Mouse (Mus musculus): ENCODE measurements at regions not wholly inside any gene's neighbourhood (a gene's known extent, or its start where the extent isn't known, plus 50 kb on each side); places are given as distances from the start of the nearest gene placed in this dataset.

GRCm38 (mm10) chr4:150800774-150801173 is 52.9 kb upstream of the Errfi1 start:
- DNase-seq: no peak
- intact Hi-C loops (cut with DNase I): no loop called here

- intact Hi-C loops (cut with DNase I): no loop called here
- peak in 1 of 2 experiments; percentile 33 for DNase-seq
Observed at GRCm38 (mm10) chr4:150799550-150800398, 53.9 kb upstream of the Errfi1 start.

GRCm38 (mm10) chr4:150798783-150799530 is 54.8 kb upstream of the Errfi1 start:
- peak in 1 of 2 experiments; percentile 65 for DNase-seq
- intact Hi-C loops (cut with DNase I): no loop called here

GRCm38 (mm10) chr4:150798281-150798680 is 55.4 kb upstream of the Errfi1 start:
- intact Hi-C loops (cut with DNase I): no loop called here
- no peak for DNase-seq

- intact Hi-C loops (cut with DNase I): no loop called here
- DNase-seq: no peak
Observed at GRCm38 (mm10) chr4:150797057-150797456, 56.7 kb upstream of the Errfi1 start.

- intact Hi-C loops (cut with DNase I): no loop called here
Observed at GRCm38 (mm10) chr4:150794878-150795277, 58.8 kb upstream of the Errfi1 start.

GRCm38 (mm10) chr4:150794257-150794794 is 59.4 kb upstream of the Errfi1 start:
- intact Hi-C loops (cut with DNase I): no loop called here
- DNase-seq: peak in 1 of 2 experiments; percentile 27

More at GRCm38 (mm10) chr4:150794878-150795277, 58.8 kb upstream of the Errfi1 start:
- DNase-seq: no peak

GRCm38 (mm10) chr4:150793146-150793545 is 60.6 kb upstream of the Errfi1 start:
- intact Hi-C loops (cut with DNase I): no loop called here
- no peak for DNase-seq

GRCm38 (mm10) chr4:150789166-150789565 is 64.6 kb upstream of the Errfi1 start:
- intact Hi-C loops (cut with DNase I): no loop called here
- no peak for DNase-seq

GRCm38 (mm10) chr4:150787113-150787512 is 66.6 kb upstream of the Errfi1 start:
- DNase-seq: no peak
- intact Hi-C loops (cut with DNase I): no loop called here

GRCm38 (mm10) chr4:150786651-150787050 is 67.1 kb upstream of the Errfi1 start:
- intact Hi-C loops (cut with DNase I): no loop called here
- DNase-seq: no peak

- DNase-seq: peak; percentile 49 to 64
Observed at GRCm38 (mm10) chr4:150784491-150785451, 68.9 kb upstream of the Errfi1 start.

GRCm38 (mm10) chr4:150781304-150781703 is 72.4 kb upstream of the Errfi1 start:
- DNase-seq: no peak
- intact Hi-C loops (cut with DNase I): no loop called here

More at GRCm38 (mm10) chr4:150784491-150785451, 68.9 kb upstream of the Errfi1 start:
- intact Hi-C loops (cut with DNase I): no loop called here

- no peak for DNase-seq
- intact Hi-C loops (cut with DNase I): no loop called here
Observed at GRCm38 (mm10) chr4:150779340-150779739, 74.4 kb upstream of the Errfi1 start.

- DNase-seq: no peak
- intact Hi-C loops (cut with DNase I): no loop called here
Observed at GRCm38 (mm10) chr4:150778683-150779082, 75.0 kb upstream of the Errfi1 start.

- intact Hi-C loops (cut with DNase I): no loop called here
- DNase-seq: no peak
Observed at GRCm38 (mm10) chr4:150775695-150776521, 77.8 kb upstream of the Errfi1 start.

- DNase-seq: no peak
- intact Hi-C loops (cut with DNase I): no loop called here
Observed at GRCm38 (mm10) chr4:150775281-150775680, 78.4 kb upstream of the Errfi1 start.

- DNase-seq: no peak
- intact Hi-C loops (cut with DNase I): no loop called here
Observed at GRCm38 (mm10) chr4:150774289-150774914, 79.3 kb upstream of the Errfi1 start.
